ENCODE assay signal across 23 mouse cellular contexts in the genomic region with DNA sequence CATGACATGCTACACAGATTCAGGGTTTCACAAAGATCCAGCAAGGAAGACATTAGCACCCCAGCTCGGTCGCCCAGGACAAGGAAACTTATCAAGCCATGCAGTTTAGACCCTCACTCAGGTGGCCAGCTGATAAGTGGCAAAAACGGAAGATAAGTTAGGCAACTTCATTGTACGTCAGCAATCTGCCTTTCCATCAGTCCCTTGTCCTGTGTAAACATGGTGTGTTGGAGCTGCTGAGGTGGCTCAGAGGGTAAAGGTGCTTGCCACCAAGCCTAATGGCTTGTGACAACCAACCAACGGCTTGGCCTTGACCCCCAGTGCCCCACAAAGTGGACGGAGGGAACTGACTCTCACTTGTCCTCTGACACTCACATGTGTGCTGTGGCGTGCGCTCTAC. TPM values are rescaled to one million over a fixed set of nuclear protein-coding genes. Genes with fewer than 3 reads are reported as not detected.
A peak's percentile ranks its signal among the peaks of the same experiment; 100 is the strongest.
DNase-seq lines count a peak whose midpoint lies in the region; ATAC-seq and TF ChIP-seq lines count a peak whose summit lies in the region.
"Had no signal": no experiment of that assay in that cellular context is flagged by ENCODE, and none has a peak within 500 bp of the region (broad histone marks: within the 10 kb centered on the region; RNA-seq: fewer than 3 reads in every experiment).

No protein-coding gene starts in this region.

- no peak for DNase-seq in G1E (ENCODE audit: low spot score)
- DNase-seq in liver, embryonic 14.5 days (ENCODE audit: low read depth in 3 of 3, low spot score in 3 of 3): no peak
- DNase-seq in cerebellum, adult 2 months: no peak
- no peak for DNase-seq in right cerebral cortex, adult 2 months (ENCODE audit: low spot score in 2 of 2)
- DNase-seq: adrenal gland, postnatal 25 days; embryo, embryonic 11 days; gastrocnemius, adult 2 months; heart, postnatal 4 days; lung, adult 18-20 months; lung, postnatal 10 days; right cerebral cortex, postnatal 4 days; thymus, adult 2 months; thymus, postnatal 4 days had no signal

- H3K27me3 ChIP-seq in G1E (ENCODE audit: insufficient read depth, low read length): no peaks in the 10 kb centered on the region
- H3K27me3 ChIP-seq in liver, embryonic 14.5 days (ENCODE audit: control insufficient read depth, insufficient read depth, low read length): no peaks in the 10 kb centered on the region
- no peaks in the 10 kb centered on the region for H3K27me3 ChIP-seq in cerebellum, adult 2 months (ENCODE audit: control insufficient read depth, insufficient read depth, low read length)
- no peaks in the 10 kb centered on the region for H3K27me3 ChIP-seq in hindbrain, embryonic 16.5 days (replicated peaks; ENCODE audit: control insufficient read depth, insufficient read depth, low read length)
- H3K27me3 ChIP-seq: embryonic facial prominence, embryonic 13.5 days; forebrain, embryonic 13.5 days; hindbrain, embryonic 15.5 days had no signal

- H3K9ac ChIP-seq in liver, embryonic 14.5 days (replicated peaks): no peak overlapping the region
- H3K9ac ChIP-seq in hindbrain, embryonic 16.5 days (ENCODE audit: low read depth, low read length): no peak overlapping the region
- H3K9ac ChIP-seq: embryonic facial prominence, embryonic 13.5 days; forebrain, embryonic 13.5 days; hindbrain, embryonic 15.5 days had no signal

- peaks cover 96% of the 10 kb centered on the region for H3K36me3 ChIP-seq in G1E (replicated peaks)
- H3K36me3 ChIP-seq in liver, embryonic 14.5 days (replicated peaks; ENCODE audit: control insufficient read depth, insufficient read depth, low read depth): peaks cover 3% of the 10 kb centered on the region
- H3K36me3 ChIP-seq in hindbrain, embryonic 16.5 days (ENCODE audit: control insufficient read depth, insufficient read depth, low read length): peaks cover 36% of the 10 kb centered on the region

- no peaks in the 10 kb centered on the region for H3K9me3 ChIP-seq in G1E (replicated peaks)
- H3K9me3 ChIP-seq in liver, embryonic 14.5 days (ENCODE audit: control insufficient read depth, low read length): no peaks in the 10 kb centered on the region
- no peaks in the 10 kb centered on the region for H3K9me3 ChIP-seq in hindbrain, embryonic 16.5 days (ENCODE audit: control insufficient read depth, low read length)
- H3K9me3 ChIP-seq: embryonic facial prominence, embryonic 13.5 days; forebrain, embryonic 13.5 days; heart, embryonic 10.5 days; hindbrain, embryonic 15.5 days; limb, embryonic 10.5 days had no signal

- H3K4me1 ChIP-seq in G1E (ENCODE audit: insufficient read depth, low read depth, low read length): peaks cover 34% of the 10 kb centered on the region
- H3K4me1 ChIP-seq in liver, embryonic 14.5 days (replicated peaks; ENCODE audit: control insufficient read depth in 2 of 2, insufficient read depth in 2 of 2, low read length in 1 of 2): peaks cover 7 to 20% of the 10 kb centered on the region in 2 experiments
- H3K4me1 ChIP-seq in cerebellum, adult 2 months (ENCODE audit: control insufficient read depth, insufficient read depth, low read length): peaks cover 10% of the 10 kb centered on the region
- no peaks in the 10 kb centered on the region for H3K4me1 ChIP-seq in hindbrain, embryonic 16.5 days (ENCODE audit: control insufficient read depth, insufficient read depth, low read depth, low read length)
- H3K4me1 ChIP-seq: embryonic facial prominence, embryonic 13.5 days; forebrain, embryonic 13.5 days; hindbrain, embryonic 15.5 days; limb, embryonic 10.5 days had no signal

- peak overlapping the region; percentile 15; the same call in 1 of the 2 replicates for H3K4me2 ChIP-seq in liver, embryonic 14.5 days (ENCODE audit: low read depth)
- H3K4me2 ChIP-seq in hindbrain, embryonic 16.5 days (ENCODE audit: low read length): no peak overlapping the region
- H3K4me2 ChIP-seq: embryonic facial prominence, embryonic 13.5 days; forebrain, embryonic 13.5 days; hindbrain, embryonic 15.5 days had no signal

- peak overlapping the region; percentile 25; the same call in 1 of the 2 replicates for H3K4me3 ChIP-seq in G1E (ENCODE audit: low read depth, low read length)
- H3K4me3 ChIP-seq in liver, embryonic 14.5 days (ENCODE audit: insufficient read depth in 1 of 2, low read depth in 2 of 2, low read length in 2 of 2): no peak overlapping the region
- no peak overlapping the region for H3K4me3 ChIP-seq in cerebellum, adult 2 months (replicated peaks; ENCODE audit: insufficient read depth, low read depth, low read length)
- H3K4me3 ChIP-seq in hindbrain, embryonic 16.5 days (ENCODE audit: low read length): no peak overlapping the region
- H3K4me3 ChIP-seq: embryonic facial prominence, embryonic 13.5 days; forebrain, embryonic 13.5 days; gastrocnemius, adult 2 months; heart, embryonic 10.5 days; hindbrain, embryonic 15.5 days; limb, embryonic 10.5 days had no signal

- peak; percentile 58; the same call in 1 of the 2 replicates for ATAC-seq in G1E (ENCODE audit: extremely low read depth, insufficient number of reproducible peaks, low FRiP score, poor library complexity, severe bottlenecking)
- peak; percentile 13; the same call in 1 of the 2 replicates for ATAC-seq in common myeloid progenitor, adult 5-6 weeks (replicated peaks; ENCODE audit: low read depth, poor library complexity, severe bottlenecking)
- peak; percentile 67 for ATAC-seq in liver, embryonic 14.5 days (ENCODE audit: insufficient read depth)
- peak; percentile 40 for ATAC-seq in megakaryocyte progenitor cell, adult 5-6 weeks (replicated peaks; ENCODE audit: poor library complexity)
- no peak for ATAC-seq in hindbrain, embryonic 16.5 days
- ATAC-seq: forebrain, embryonic 13.5 days; intestine, embryonic 16.5 days; midbrain, embryonic 16.5 days had no signal

- peak overlapping the region; percentile 18 for H3K27ac ChIP-seq in liver, embryonic 14.5 days
- H3K27ac ChIP-seq in cerebellum, adult 2 months (ENCODE audit: insufficient read depth, low read length): no peak overlapping the region
- H3K27ac ChIP-seq in hindbrain, embryonic 16.5 days (ENCODE audit: low read depth, low read length): no peak overlapping the region
- H3K27ac ChIP-seq: embryonic facial prominence, embryonic 13.5 days; forebrain, embryonic 13.5 days; gastrocnemius, adult 2 months; heart, embryonic 10.5 days; hindbrain, embryonic 15.5 days; limb, embryonic 10.5 days had no signal

- TF ChIP-seq EP300 in liver, embryonic 14.5 days (IDR thresholded peaks at IDR 0.05; ENCODE audit: low read depth): peak; percentile 48

- TF ChIP-seq CTCF in G1E (IDR thresholded peaks at IDR 0.05; ENCODE audit: low read depth, low read length): no peak
- TF ChIP-seq CTCF in liver, embryonic 14.5 days (IDR thresholded peaks at IDR 0.05; ENCODE audit: low read depth): no peak
- TF ChIP-seq CTCF in cerebellum, adult 2 months (IDR thresholded peaks at IDR 0.05; ENCODE audit: borderline replicate concordance, insufficient read depth, low read depth, low read length): no peak

- WGBS in liver, embryonic 14.5 days (ENCODE audit: insufficient replicate concordance): 23% methylated on average over 8 of the region's 8 CpGs
- 87% methylated on average over 8 of the region's 8 CpGs for WGBS in cerebellum, adult 2 months
- 90% methylated on average over 8 of the region's 8 CpGs for WGBS in hindbrain, embryonic 16.5 days

- no peak for TF ChIP-seq POLR2A in cerebellum, adult 2 months (IDR thresholded peaks at IDR 0.05; ENCODE audit: borderline replicate concordance, insufficient read depth, low read length)

RNA-seq across cellular contexts. Expression of gene Os9, which starts 20.5 kb away (rescaled TPM):
- total RNA-seq in G1E (2014; fragmentation: Nextera tagmentation): 47.9 and 55.4 TPM in 2 replicates
- 95.7 and 99.7 TPM in 2 replicates for total RNA-seq in G1E (2017)
- 110 and 126 TPM in 2 replicates for polyA plus RNA-seq in G1E (2012)
- total RNA-seq in common myeloid progenitor, adult 5-6 weeks (2017): 159 TPM in 2 replicates
- polyA plus RNA-seq in liver, embryonic 14.5 days (2012; rRNA removed): 20.9 and 25.0 TPM in 2 replicates
- 22.9 and 29.9 TPM in 2 replicates for polyA plus RNA-seq in liver, embryonic 14.5 days (2014; fragmentation: Nextera tagmentation; extraction: Ambion mirVana)
- 40.1 and 43.7 TPM in 2 replicates for total RNA-seq in megakaryocyte progenitor cell, adult 5-6 weeks (2015)
- 192 and 207 TPM in 2 replicates for total RNA-seq in megakaryocyte progenitor cell, adult 5-6 weeks (2017)
- 98.9 and 100 TPM in 2 replicates for polyA plus RNA-seq in cerebellum, adult 2 months (2012; rRNA removed)
- 135 and 138 TPM in 2 replicates for polyA plus RNA-seq in hindbrain, embryonic 16.5 days (2015; fragmentation: Nextera tagmentation; extraction: Ambion mirVana)

RNA-seq across cellular contexts. Expression of gene Agap2, which starts 25.3 kb away (rescaled TPM):
- total RNA-seq in G1E (2014; fragmentation: Nextera tagmentation) (0.15 and 1.3 TPM in 2 replicates), G1E (2017) (under 0.01 and 1.1 TPM in 2 replicates)
- polyA plus RNA-seq in G1E (2012): 0.07 and 0.26 TPM in 2 replicates
- 40.8 and 56.1 TPM in 2 replicates for total RNA-seq in common myeloid progenitor, adult 5-6 weeks (2017)
- polyA plus RNA-seq in liver, embryonic 14.5 days (2012; rRNA removed): 3.0 and 3.7 TPM in 2 replicates
- polyA plus RNA-seq in liver, embryonic 14.5 days (2014; fragmentation: Nextera tagmentation; extraction: Ambion mirVana): 0.57 and 0.59 TPM in 2 replicates
- 5.3 and 9.7 TPM in 2 replicates for total RNA-seq in megakaryocyte progenitor cell, adult 5-6 weeks (2015)
- 37.4 and 41.4 TPM in 2 replicates for total RNA-seq in megakaryocyte progenitor cell, adult 5-6 weeks (2017)
- polyA plus RNA-seq in cerebellum, adult 2 months (2012; rRNA removed): 99.5 and 109 TPM in 2 replicates
- 3.4 and 4.2 TPM in 2 replicates for polyA plus RNA-seq in hindbrain, embryonic 16.5 days (2015; fragmentation: Nextera tagmentation; extraction: Ambion mirVana)

RNA-seq across cellular contexts. Expression of gene Tspan31, which starts 30.4 kb away (rescaled TPM):
- total RNA-seq in G1E (2014; fragmentation: Nextera tagmentation) (163 and 186 TPM in 2 replicates), G1E (2017) (73.6 and 83.9 TPM in 2 replicates)
- 30.3 and 41.8 TPM in 2 replicates for polyA plus RNA-seq in G1E (2012)
- 49.9 and 62.2 TPM in 2 replicates for total RNA-seq in common myeloid progenitor, adult 5-6 weeks (2017)
- polyA plus RNA-seq in liver, embryonic 14.5 days (2012; rRNA removed): 35.8 and 41.8 TPM in 2 replicates
- 18.9 and 23.8 TPM in 2 replicates for polyA plus RNA-seq in liver, embryonic 14.5 days (2014; fragmentation: Nextera tagmentation; extraction: Ambion mirVana)
- 93.8 and 97.5 TPM in 2 replicates for total RNA-seq in megakaryocyte progenitor cell, adult 5-6 weeks (2015)
- total RNA-seq in megakaryocyte progenitor cell, adult 5-6 weeks (2017): 67.2 and 73.0 TPM in 2 replicates
- 81.6 and 84.6 TPM in 2 replicates for polyA plus RNA-seq in cerebellum, adult 2 months (2012; rRNA removed)
- polyA plus RNA-seq in hindbrain, embryonic 16.5 days (2015; fragmentation: Nextera tagmentation; extraction: Ambion mirVana): 123 TPM in 2 replicates

RNA-seq across cellular contexts. Expression of gene Cdk4, which starts 37.1 kb away (rescaled TPM):
- total RNA-seq in G1E (2014; fragmentation: Nextera tagmentation) (532 and 608 TPM in 2 replicates), G1E (2017) (648 and 675 TPM in 2 replicates)
- 1,726 and 1,826 TPM in 2 replicates for polyA plus RNA-seq in G1E (2012)
- total RNA-seq in common myeloid progenitor, adult 5-6 weeks (2017): 723 and 923 TPM in 2 replicates
- 175 and 221 TPM in 2 replicates for polyA plus RNA-seq in liver, embryonic 14.5 days (2012; rRNA removed)
- polyA plus RNA-seq in liver, embryonic 14.5 days (2014; fragmentation: Nextera tagmentation; extraction: Ambion mirVana): 519 and 576 TPM in 2 replicates
- 781 and 827 TPM in 2 replicates for total RNA-seq in megakaryocyte progenitor cell, adult 5-6 weeks (2015)
- 536 and 567 TPM in 2 replicates for total RNA-seq in megakaryocyte progenitor cell, adult 5-6 weeks (2017)
- 141 and 143 TPM in 2 replicates for polyA plus RNA-seq in cerebellum, adult 2 months (2012; rRNA removed)
- polyA plus RNA-seq in hindbrain, embryonic 16.5 days (2015; fragmentation: Nextera tagmentation; extraction: Ambion mirVana): 669 and 724 TPM in 2 replicates

RNA-seq across cellular contexts. Expression of gene March9, which starts 40.4 kb away (rescaled TPM):
- total RNA-seq in G1E (2014; fragmentation: Nextera tagmentation) (0.68 and 1.1 TPM in 2 replicates), G1E (2017) (1.2 and 1.3 TPM in 2 replicates)
- 0.63 and 0.88 TPM in 2 replicates for polyA plus RNA-seq in G1E (2012)
- total RNA-seq in common myeloid progenitor, adult 5-6 weeks (2017): 0.23 TPM in 1 of 2 replicates, not detected in the other
- polyA plus RNA-seq in liver, embryonic 14.5 days (2012; rRNA removed): 0.07 and 0.12 TPM in 2 replicates
- not detected in 2 replicates for polyA plus RNA-seq in liver, embryonic 14.5 days (2014; fragmentation: Nextera tagmentation; extraction: Ambion mirVana)
- 0.05 and 0.10 TPM in 2 replicates for total RNA-seq in megakaryocyte progenitor cell, adult 5-6 weeks (2015)
- total RNA-seq in megakaryocyte progenitor cell, adult 5-6 weeks (2017): 0.08 TPM in 1 of 2 replicates, not detected in the other
- 11.8 TPM in 2 replicates for polyA plus RNA-seq in cerebellum, adult 2 months (2012; rRNA removed)
- 5.2 and 6.0 TPM in 2 replicates for polyA plus RNA-seq in hindbrain, embryonic 16.5 days (2015; fragmentation: Nextera tagmentation; extraction: Ambion mirVana)

Comparison
In these comparisons a context has a peak if more than half of its experiments do, and no peak if none do; other contexts are left out.
1. RNA of gene Agap2, which starts 25.3 kb away (polyA plus RNA-seq): 99.5 to 109 TPM in cerebellum, adult 2 months; 3.4 to 4.2 TPM in hindbrain, embryonic 16.5 days, 0.57 to 3.7 TPM in liver, embryonic 14.5 days and 0.07 to 0.26 TPM in G1E; every median in the first group is over 10 times any median in the second.